Mouse (Mus musculus) ovary, postnatal 14 days (tissue): ENCODE measurements around the gene Tmem39a.

ENCODE experiments used
- DNase-seq: peaks from one replicate; pipeline ENCODE4 v3.0.0; 2022; ENCODE audit warnings: low spot score

Gene Tmem39a

DNA sequence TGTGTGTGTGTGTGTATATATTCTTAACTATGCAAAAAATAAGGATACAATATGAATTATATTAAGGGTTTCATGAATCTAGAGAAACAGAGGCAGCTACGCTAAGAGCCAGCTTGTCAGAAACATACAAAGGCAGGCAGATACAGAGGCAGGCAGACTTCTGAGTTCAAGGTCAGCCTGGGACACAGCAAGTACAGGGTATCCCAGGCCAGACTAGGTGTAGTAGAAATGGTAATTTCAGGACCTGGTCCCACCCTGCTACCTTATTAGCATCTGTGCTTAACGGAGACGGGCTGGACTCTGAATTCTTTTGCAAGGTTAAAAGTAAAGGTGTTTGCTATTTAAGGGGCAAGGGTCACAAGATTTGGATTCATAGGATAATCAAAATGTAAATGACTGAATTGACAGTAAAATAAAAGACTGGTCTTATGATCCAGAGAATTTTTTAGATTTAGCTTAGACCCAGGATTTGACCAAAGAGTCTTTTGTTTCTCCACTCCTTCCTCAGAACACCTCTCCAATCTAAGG, at the start of gene Tmem39a:
TSS of gene Tmem39a (plus strand) at position 478 of the 528 bp plus-strand sequence.
- no peak for DNase-seq

GRCm38 (mm10) chr16:38510846-38511245, 47.7 kb upstream of the Tmem39a start:
- DNase-seq, result no peak

DNA sequence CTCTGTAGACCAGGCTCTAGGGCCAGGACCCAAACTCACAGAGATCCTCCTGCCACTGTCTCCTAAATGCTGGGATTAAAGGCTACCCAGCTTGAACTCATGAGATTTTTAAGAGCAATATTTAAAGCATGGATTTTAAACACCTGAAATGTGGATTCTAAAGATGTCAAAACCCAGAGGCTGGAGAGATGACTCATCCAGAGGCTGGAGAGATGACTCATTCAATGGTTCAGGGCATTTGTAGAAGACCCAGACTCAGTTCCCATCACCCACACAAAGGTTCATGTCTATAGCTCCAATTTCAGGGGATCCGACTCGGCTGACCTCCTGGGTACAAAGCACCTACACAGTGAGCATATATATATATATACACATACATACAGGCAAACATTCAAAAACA, 39.4 kb upstream of the Tmem39a start:
- DNase-seq, result no peak

GRCm38 (mm10) chr16:38521211-38521987, 37.1 kb upstream of the Tmem39a start:
- DNase-seq, result no peak

DNA sequence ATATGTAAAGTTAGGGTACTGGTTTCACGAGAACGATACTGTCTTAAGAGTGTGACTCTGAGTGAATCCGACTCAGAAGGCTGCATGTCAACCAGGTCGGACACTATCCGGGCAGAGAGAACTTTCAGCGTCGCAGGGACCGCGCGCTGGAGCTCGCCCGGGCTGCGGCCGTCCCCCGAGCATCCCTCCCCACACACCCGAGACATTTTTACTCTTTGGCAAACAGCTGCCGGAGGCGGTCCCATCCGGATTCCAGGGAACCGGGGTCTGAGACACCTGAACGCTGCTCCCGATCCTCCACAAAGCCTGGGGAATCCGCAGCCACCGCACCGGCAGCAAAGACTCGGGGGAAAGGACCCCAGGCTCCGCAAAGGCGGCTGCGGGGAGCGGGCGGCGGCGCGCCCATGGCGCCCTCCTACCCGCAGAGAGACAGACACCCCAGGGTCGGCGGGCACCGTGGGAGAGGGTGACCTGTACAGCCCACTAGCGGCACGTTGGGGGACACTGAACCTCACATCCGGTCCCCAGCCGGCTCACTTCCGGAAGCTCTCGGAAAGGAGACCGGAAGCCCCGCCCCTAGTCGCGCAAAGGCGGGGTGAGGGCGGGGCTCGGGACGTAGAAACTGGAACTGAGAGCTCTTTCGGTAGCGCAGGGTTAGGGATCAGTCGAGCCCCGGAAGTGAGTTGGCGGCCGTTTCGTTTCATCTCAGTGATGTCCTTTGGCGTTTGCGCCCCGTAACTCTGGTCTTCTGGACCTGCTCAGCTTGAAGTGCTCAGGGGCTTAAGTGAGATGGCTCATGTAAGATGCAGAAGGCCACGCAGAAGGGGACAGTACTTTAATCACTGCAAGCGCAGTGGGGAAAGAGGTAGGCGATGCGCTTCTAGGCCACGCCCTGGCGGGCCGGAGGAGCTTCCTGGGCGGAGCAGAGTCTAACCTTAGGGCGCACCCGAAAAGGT, 36.1 kb upstream of the Tmem39a start, which contains the start of gene Timmdc1:
TSS of gene Timmdc1 (minus strand) at position 535 of the 956 bp plus-strand sequence.
- DNase-seq, result peak; percentile 89

DNA sequence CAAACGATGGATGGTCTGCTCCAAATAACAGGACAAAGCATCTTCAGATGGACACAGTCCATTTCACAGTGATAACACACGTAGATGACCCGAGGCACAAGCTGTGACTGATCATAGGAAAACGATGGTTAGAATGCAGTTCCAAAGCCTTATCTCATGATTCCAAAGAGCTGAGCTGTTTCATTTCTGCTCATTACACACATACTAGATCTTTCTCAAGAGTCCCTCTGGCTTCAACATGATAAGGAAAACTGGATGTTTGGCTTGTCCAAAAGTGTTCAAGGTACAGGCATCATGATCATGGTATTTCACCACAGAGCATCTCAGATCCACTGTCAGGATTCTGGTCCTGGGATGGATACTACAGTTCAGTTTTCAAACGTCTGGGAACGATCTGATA, 32.2 kb upstream of the Tmem39a start:
- no peak for DNase-seq

DNA sequence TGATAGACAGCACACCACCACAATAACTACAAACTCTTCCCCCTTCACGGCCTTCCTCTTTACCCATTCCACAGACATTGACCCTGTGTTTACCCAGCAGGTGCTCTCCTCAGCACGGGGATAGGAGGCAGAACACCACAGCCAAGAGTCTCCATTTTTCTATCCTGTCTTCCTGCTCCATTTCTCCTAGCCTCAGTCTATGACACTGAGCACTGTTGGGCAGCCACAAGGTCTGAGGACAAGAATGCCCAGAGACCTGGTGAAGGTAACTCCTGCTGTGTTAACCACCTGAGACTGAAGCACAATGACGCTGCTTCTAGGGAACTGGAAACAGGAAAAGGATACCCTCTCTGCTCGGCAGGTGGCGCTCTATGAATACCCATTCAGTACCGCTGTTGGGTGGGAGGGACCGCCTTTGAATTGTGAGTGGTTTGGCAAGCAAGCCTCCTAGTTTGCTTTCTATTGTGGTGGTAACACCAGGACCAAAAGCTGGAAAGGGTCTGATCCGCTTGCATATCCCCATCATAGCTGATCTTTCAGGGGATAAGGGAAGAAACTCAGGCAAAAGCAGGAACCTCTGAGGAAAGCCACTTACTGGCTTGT, 21.9 kb upstream of the Tmem39a start:
- peak; percentile 61 for DNase-seq

DNA sequence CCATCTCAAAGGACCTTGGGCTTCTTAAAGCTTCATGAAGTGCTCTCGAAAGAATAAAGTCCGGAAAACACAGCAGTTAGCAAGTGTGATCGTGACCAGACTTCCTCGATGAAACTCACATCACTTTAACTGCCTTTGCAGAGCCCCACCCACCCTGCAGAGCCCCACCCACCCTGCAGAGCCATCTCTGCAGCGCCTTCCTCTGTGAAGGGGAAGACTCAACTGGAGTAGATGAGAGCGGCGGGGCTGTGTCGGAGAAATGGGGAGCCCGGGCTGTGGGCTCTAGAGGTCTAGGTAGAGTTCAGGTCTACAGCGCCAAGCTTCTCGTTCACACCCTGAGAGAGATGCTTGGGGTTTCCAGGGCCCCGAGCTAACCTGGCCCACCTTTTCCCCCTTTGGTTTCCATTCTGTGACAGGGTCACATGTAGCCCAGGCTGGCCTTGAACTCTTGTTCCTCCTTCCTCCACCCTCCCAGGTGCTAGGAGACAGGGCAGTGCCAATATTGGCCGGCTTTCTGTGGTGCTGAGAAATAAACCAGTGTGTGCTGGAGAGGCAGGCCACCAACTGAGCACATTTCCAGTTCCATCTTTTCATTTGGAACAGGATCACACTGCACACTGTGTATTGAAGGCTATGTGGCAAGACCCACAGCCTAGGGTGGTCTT, 19.6 kb upstream of the Tmem39a start:
- DNase-seq, result no peak

GRCm38 (mm10) chr16:38548000-38548399, 10.5 kb upstream of the Tmem39a start:
- DNase-seq, result no peak

DNA sequence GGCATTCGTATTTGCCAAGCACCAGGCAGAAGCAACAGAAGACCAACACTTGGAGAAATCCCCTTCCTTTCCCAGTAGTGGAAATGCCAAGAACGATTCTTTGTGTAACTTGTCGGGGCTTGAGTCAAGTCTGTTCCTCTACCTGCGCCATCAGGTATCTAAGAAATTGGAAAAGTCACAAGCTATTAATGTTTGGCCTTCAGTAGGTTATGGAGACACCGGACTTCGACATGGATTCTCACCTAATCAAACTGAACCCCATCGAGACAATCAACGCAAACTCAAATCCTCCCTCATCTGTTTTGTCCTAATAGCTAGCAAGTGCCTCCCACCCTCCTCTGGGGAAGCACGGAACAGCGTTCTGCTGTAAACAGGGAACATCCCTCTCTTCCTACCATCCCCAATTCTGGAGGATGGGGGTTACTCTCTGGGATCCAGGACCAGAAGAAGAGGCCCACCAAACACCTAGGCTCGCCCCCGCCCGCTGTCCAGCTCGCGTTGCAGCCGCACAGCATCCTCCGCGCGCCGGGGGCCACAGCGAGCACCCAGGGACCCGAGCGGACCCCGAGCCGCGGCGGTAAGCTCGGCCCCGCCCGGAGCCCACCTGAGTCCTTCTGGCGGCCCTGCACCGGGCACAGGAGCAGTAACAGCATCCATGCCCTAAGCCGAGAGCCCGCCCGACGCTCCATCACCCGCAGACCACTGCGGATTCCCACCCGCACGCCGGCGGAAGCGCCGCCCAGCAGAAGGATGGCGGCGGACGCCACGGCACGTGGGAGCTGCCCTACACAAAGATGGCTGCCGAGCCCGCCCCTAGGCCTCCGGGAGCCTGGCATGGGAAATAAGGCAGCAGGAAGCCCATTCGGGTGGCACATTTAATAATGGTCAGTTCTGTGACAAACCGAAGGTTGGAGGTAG, 8.8 kb upstream of the Tmem39a start, which contains the start of gene Poglut1:
TSS of gene Poglut1 (minus strand) at position 780 of the 918 bp plus-strand sequence.
- peak; percentile 71 for DNase-seq

DNA sequence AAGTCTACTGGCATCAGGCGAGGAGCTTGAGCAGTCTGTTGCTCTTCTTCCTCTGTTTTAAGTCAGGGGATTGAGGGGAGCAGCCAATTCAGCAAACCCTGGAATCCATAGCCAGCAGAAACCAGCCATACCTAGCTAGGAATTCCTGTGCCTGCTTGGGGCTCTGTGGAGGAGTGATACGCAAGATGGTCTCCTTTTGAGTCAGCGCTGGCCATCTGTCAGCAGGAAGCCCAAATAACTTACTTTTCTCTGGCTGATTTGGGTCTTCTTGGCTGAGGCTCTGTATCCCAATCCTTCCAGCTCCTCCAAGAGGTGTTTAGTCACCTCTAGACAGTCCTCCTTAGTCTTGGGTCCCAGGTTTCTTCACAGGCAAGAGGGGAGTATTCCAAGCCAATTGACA, 2.5 kb upstream of the Tmem39a start:
- DNase-seq, result no peak

DNA sequence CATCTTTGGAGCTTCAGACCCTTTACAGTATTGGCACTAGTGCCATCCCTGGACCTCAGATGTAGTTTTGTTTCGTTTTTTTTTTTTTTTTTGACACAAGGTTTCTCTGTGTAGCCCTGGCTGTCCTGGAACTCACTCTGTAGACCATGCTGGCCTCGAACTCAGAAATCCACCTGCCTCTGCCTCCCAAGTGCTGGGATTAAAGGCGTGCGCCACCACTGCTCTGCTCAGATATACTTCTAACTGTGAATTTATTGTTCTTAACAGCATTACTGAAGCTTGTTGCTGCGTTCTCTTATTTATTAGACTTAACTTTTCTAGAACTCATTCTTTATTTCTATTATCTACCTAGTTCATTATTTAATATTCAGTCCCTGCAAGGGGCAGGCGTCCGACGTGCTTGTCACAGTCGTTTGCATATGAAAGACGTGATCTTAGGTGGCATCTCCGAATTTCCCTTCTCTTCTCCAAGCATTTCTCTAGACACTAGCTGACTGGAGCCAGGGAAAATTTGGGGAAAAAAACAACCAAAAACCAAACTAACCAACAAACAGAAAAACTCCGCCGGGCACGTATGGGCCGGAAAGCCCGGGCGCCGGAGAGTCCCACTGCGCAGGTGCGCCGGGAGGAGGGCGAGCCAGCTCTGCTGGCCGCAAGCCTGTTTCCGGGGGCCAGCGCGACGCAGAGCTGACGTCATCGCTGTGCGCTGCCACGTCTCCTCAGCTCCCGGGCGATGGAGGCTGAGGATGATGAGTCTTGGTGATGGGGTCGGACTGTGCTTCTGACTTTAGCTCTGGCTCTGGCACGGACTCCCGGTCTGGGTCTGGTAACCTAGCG, 3.9 kb downstream of the Tmem39a start:
- DNase-seq, result peak; percentile 97

- no peak for DNase-seq
Measured at GRCm38 (mm10) chr16:38562968-38563327, 4.5 kb downstream of the Tmem39a start.

- no peak for DNase-seq
Measured at GRCm38 (mm10) chr16:38563516-38563915, 5.0 kb downstream of the Tmem39a start.

DNA sequence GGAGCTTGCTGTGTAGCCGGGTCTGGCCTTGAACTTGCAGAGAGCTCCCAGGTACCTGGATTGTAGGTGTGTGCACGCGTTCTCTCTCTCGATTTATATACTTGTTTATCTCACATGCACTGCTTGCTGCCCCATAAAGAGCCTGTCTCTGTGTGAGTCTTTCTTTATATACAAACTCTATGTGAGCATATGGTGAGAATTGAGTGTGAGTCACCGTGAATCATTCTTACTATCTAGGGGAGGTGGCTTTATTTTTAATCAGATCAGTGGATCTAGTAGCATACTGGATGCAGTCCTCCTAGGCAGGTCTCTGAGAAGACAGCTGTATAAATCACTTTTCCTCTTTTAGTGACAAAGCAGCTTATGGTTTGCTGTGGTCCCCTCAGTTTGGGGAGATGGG, 9.7 kb downstream of the Tmem39a start:
- no peak for DNase-seq

DNA sequence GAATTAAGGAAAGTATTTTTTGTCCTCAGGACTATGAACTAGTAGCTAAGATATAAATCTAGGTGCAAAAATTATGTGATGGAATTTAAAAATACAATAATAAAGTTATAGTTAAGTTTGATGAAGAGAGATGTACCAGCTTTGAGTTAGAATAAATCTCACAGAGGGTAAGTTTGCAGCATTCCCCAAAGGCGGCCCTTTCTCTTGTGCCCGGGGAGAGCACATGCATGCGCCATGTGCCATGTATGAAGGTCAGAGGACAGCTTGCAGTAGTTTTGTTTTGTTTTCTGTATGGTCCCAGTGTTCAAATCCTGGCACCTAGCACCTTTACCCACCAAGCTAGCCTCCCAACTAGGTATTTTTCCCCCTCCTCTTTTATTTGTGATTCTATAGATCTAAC, 13.0 kb downstream of the Tmem39a start:
- DNase-seq, result no peak

DNA sequence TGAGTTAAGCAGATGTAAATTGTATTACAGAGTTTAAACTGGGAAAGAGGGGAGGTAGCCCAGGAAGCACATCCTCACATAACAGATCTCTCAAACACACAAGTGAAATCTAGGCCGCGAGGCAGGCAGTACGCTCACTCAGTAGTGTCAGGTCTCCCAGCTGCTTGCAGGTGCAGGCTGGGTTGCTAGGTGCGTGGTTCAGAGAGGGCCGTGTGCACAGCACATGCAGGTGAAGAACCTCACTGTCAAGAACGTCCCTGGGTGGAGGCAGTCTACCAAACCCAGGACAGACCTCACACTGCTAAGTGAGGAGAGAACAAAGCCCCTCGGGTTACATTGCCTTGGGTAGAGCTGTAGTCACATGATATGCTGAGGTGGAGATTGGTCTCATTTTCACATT, 26.3 kb downstream of the Tmem39a start:
- DNase-seq, result no peak

GRCm38 (mm10) chr16:38585186-38585585, 26.7 kb downstream of the Tmem39a start:
- DNase-seq, result no peak

DNA sequence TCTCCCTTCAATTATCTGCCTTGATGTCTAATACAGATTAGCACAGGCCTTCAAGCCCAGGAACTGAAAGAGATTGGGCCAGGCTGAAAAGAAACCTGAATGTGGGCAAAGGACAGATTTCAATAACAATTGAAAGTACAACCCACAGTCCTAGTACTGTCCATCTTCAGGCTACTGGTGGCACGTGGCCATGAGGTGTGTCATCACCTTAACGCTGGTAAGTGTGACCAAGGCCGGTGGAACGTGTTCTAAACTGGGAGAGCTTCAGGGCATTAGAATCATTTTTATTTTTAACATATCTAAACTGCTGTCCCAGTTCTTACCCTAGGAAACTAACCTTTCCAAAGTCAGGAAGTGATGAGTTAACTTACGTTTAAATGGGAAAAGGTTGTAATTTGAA, 28.7 kb downstream of the Tmem39a start:
- DNase-seq, result no peak

DNA sequence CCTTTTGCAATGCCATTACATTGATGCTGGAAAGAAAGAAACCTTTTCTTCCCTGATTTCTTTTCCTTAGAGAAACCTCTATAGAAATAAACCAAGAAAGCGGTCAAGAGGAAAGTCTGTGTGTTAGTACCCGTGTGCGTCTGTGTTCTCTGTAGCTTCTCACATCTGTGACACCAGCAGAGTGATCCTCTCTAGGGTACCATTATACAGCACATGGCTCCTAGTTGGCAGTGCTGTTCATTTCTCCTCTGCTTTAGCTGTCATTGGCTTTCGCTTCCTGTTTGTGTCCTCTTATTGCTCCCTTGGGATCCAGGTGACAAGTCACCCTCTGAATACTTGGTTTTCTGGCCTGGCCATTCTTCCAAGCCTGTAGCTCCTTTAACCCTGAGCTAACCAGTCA, 29.1 kb downstream of the Tmem39a start:
- DNase-seq, result no peak
